Mouse (Mus musculus) embryo, embryonic 11.5 days (tissue): ENCODE data around the gene Cdkn2b.

Source experiments
- DNase-seq: peaks from one replicate; pipeline ENCODE4 v3.0.0-alpha.2; 2012; ENCODE audit warnings: low read depth, low spot score

Gene Cdkn2b

GRCm38 (mm10) chr4:89310491-89311254, at the start of gene Cdkn2b:
TSS of gene Cdkn2b (minus strand) at chr4:89311039.
- peak; percentile 69 for DNase-seq

GRCm38 (mm10) chr4:89360349-89360748, 49.5 kb upstream of the Cdkn2b start:
- no peak for DNase-seq

GRCm38 (mm10) chr4:89359506-89359905, 48.7 kb upstream of the Cdkn2b start:
- DNase-seq: no peak

- no peak for DNase-seq
Measured at GRCm38 (mm10) chr4:89353935-89354334, 43.1 kb upstream of the Cdkn2b start.

- DNase-seq: no peak
Measured at GRCm38 (mm10) chr4:89353071-89353582, 42.3 kb upstream of the Cdkn2b start.

DNA sequence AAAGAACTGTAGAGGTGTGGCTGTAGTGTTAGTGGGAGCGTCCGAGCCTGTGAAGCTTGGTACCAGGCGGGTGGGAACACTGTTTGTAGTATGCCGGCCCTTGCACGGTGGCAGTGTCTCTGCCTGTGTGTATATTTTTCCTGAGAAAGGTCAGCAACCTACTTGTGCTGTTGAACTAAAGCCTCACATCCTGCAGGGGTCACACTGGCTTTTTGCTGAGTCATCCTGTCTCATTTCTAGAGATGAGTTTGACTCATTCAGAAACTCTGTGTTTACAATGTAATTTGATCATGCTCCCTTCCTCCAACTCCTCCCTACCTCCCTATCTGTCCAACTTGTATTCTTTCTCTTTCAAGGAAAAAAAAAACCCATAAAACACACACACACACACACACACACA, 40.6 kb upstream of the Cdkn2b start:
- DNase-seq: no peak

- DNase-seq: no peak
Measured at GRCm38 (mm10) chr4:89350938-89351451, 40.2 kb upstream of the Cdkn2b start.

DNA sequence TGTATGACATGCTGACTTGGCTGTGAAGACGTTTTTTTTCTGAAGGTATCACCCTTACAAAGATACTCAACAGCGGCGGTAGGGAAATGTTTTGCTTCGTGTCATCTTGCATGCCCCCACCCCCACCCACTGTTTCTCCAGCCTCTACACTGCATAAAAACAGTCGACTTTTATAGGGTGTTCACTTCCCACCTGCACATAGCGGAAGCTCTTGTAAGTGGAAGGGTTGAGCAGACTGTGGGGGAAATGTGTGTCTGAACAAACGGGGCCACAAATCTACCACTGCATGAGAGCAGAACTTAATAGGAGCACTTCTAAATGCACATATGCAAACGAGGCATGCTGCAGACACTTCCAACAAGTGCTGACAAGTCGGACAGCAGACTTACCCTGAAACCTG, 39.6 kb upstream of the Cdkn2b start:
- no peak for DNase-seq

- DNase-seq: no peak
Measured at GRCm38 (mm10) chr4:89348842-89349241, 38.0 kb upstream of the Cdkn2b start.

GRCm38 (mm10) chr4:89313461-89313860, 2.6 kb upstream of the Cdkn2b start:
- peak; percentile 52 for DNase-seq

GRCm38 (mm10) chr4:89309996-89310395, 843 bp downstream of the Cdkn2b start:
- DNase-seq: no peak

- DNase-seq: no peak
Measured at GRCm38 (mm10) chr4:89308001-89308400, 2.8 kb downstream of the Cdkn2b start.

GRCm38 (mm10) chr4:89306798-89307365, 4.0 kb downstream of the Cdkn2b start:
- no peak for DNase-seq

- DNase-seq: no peak
Measured at GRCm38 (mm10) chr4:89305691-89306090, 5.1 kb downstream of the Cdkn2b start.

- no peak for DNase-seq
Measured at GRCm38 (mm10) chr4:89303281-89303995, 7.4 kb downstream of the Cdkn2b start.

- no peak for DNase-seq
Measured at GRCm38 (mm10) chr4:89302129-89302528, 8.7 kb downstream of the Cdkn2b start.

DNA sequence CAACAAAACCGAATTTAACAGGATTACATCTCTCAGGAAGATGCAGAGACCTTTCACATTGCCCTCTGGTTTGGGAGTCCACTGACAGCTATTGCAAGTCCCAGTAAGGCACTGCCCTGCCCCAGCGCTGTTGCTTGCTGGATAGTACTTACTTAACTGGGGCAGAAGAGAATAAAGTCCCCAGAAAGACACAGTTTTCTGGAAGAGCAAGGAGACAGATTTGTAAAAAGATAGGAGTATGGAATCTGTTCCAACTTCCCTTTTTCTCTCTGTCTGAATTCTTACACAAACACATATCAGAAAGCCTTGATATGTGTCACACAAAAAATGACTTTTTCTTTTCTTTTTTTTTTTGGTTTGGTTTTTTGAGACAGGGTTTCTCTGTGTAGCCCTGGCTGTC, 11.1 kb downstream of the Cdkn2b start:
- DNase-seq: no peak

DNA sequence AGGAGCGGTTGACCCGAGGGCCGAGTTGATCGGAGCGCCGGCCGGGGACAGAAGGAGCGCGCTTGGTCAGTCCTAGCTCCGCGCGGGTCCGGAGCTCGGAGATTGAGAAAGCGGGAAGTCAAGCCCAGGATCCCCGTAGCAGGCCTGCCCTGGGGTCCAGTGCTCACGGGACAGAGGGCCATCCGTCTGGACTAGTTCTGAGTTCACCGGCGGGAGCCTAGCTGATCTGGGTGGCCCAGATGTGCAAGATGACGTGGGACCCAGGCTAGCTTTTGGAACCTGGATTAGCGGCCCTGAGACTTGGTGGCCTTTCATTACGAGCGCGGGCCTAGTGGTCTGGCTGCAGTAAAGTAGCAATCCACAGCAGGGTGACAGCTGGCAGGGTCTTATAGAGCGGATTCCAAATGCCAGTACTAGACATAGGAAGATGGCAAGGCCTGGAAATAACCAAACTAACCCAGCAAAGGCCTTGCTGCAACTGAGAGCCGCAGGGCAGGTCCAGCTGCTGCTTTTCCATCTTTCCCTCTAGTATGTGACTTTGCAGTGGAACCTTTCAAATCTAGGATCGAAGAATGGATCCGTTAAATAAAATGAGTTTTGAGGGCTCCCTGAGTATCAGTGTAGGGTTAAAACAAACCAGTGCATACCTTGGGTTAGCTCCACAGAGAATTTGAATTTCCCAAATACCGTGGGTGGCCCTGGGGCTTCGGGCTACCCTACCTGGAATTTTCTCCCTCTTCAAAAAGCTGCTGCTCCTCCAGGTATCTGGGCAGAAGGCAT, 15.2 kb downstream of the Cdkn2b start:
- DNase-seq: no peak

- no peak for DNase-seq
Measured at GRCm38 (mm10) chr4:89294486-89295440, 16.1 kb downstream of the Cdkn2b start, which contains the start of gene Cdkn2a. TSS of gene Cdkn2a (minus strand) at chr4:89294653.

DNA sequence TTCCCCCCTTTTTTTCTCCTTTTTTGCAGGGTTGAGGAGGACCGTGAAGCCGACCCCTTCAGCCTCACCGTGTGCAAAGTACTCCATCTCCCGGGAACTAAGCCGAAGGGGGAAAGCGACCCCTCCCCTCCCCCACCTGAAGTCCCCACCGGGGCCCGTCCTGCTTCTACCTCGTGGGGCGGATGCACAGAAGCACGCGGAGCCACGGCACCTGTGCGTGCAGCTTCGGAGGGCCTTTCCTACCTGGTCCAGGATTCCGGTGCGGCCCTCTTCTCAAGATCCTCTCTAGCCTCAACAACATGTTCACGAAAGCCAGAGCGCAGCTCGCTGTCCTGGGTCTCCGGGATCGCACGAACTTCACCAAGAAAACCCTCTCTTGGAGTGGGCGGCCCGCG, 16.8 kb downstream of the Cdkn2b start:
- no peak for DNase-seq
